Mouse (Mus musculus) hindbrain, embryonic 14.5 days (tissue): Measurements from ENCODE around the gene Mplkip. TPM values are rescaled to one million over a fixed set of nuclear protein-coding genes. Genes with fewer than 3 reads are reported as not detected.

ENCODE experiments used
- ATAC-seq: fragments of 200-750 bp; cut with Nextera tagmentation; 2 replicates; pipeline ENCODE4 v1.8.0; 2017; ENCODE audit warnings: moderate number of reproducible peaks, mild to moderate bottlenecking, moderate TSS enrichment, moderate library complexity; ENCODE audit not compliant: low FRiP score
- DNase-seq: peaks from one replicate; pipeline ENCODE4 v3.0.0-alpha.2; 2015; ENCODE audit warnings: low spot score
- H3K27ac ChIP-seq: fragments of 300-500 bp; sonication (generic); 2 replicates; pipeline ENCODE4 v1.5.1; 2014; ENCODE audit warnings: mild to moderate bottlenecking, moderate library complexity
- H3K27me3 ChIP-seq: fragments of 300-500 bp; sonication (generic); 2 replicates; pipeline ENCODE4 v1.6.1; 2014; ENCODE audit warnings: mild to moderate bottlenecking, low read length, mixed read lengths; ENCODE audit not compliant: control insufficient read depth, insufficient read depth
- H3K36me3 ChIP-seq: fragments of 300-500 bp; sonication (generic); replicated peaks from 2 replicates; pipeline ENCODE4 v1.6.1; 2014; ENCODE audit not compliant: control insufficient read depth, insufficient read depth
- H3K4me1 ChIP-seq: fragments of 300-500 bp; sonication (generic); replicated peaks from 2 replicates; pipeline ENCODE4 v1.6.1; 2014; ENCODE audit warnings: antibody characterized with exemption, low read length, mixed read lengths; ENCODE audit not compliant: control insufficient read depth, insufficient read depth
- H3K4me2 ChIP-seq: fragments of 300-500 bp; sonication (generic); replicated peaks from 2 replicates; pipeline ENCODE4 v1.6.1; 2014; ENCODE audit warnings: mild to moderate bottlenecking, moderate library complexity
- H3K4me3 ChIP-seq: fragments of 300-500 bp; sonication (generic); replicated peaks from 2 replicates; pipeline ENCODE4 v1.5.1; 2014; ENCODE audit warnings: mild to moderate bottlenecking, low read length
- H3K9ac ChIP-seq: fragments of 300-500 bp; sonication (generic); 2 replicates; pipeline ENCODE4 v1.6.1; 2014
- H3K9me3 ChIP-seq: fragments of 300-500 bp; sonication (generic); 2 replicates; pipeline ENCODE4 v1.6.1; 2016; ENCODE audit warnings: low read length; ENCODE audit not compliant: control insufficient read depth
- WGBS: fragments of 180-500 bp; shearing (Covaris S2); extraction: QIAGEN DNeasy Blood & Tissue Kit; methylation state at CpG from one replicate; pipeline ENCODE4 v1.1.7; 2014; 5-methylcytosine and 5-hydroxymethylcytosine counted together
- polyA plus RNA-seq: library from polyadenylated mRNA; unstranded; fragments of >200 nt; fragmentation: Nextera tagmentation; extraction: Ambion mirVana; gene quantifications from 2 replicates; pipeline ENCODE4 v1.2.1, GENCODE M21; 2014

Mplkip gene
- 49.0 and 51.8 TPM in 2 replicates for polyA plus RNA-seq

- peak; percentile 99 for ATAC-seq
- Histone ChIP-seq H3K27ac (peak within 1 kb of the TSS; percentile 88), H3K9ac (peak within 1 kb of the TSS; percentile 87)
Observed at GRCm38 (mm10) chr13:17694911-17695699, at the start of gene Mplkip, which contains the start of gene Sugct. Gene Mplkip (plus strand): TSS chr13:17695192. Gene Sugct (minus strand): TSS chr13:17695553.

GRCm38 (mm10) chr13:17667380-17667779 lies 27.6 kb upstream of the Mplkip start:
- H3K4me3 ChIP-seq, result no peak overlapping the region
- H3K4me1 ChIP-seq, result no peaks in the 10 kb centered on the region
- no peaks in the 10 kb centered on the region for H3K9me3 ChIP-seq
- H3K27ac ChIP-seq, result no peak overlapping the region
- no peaks in the 10 kb centered on the region for H3K36me3 ChIP-seq
- no peak for ATAC-seq
- no peak overlapping the region for H3K9ac ChIP-seq
- H3K27me3 ChIP-seq, result no peaks in the 10 kb centered on the region
- DNase-seq, result no peak
- no peak overlapping the region for H3K4me2 ChIP-seq
- 92% methylated on average over 1 of the region's 1 CpGs for WGBS

More at GRCm38 (mm10) chr13:17694911-17695699, at the start of gene Mplkip, which contains the start of gene Sugct:
- Histone ChIP-seq H3K4me1 (peaks cover 5% of the 10 kb centered on the region; the same call in 1 of the 2 replicates), H3K27me3 (no peaks in the 10 kb centered on the region), H3K4me3 (peak within 1 kb of the TSS; percentile 72), H3K4me2 (peak within 1 kb of the TSS; percentile 67), H3K36me3 (no peaks in the 10 kb centered on the region), H3K9me3 (no peaks in the 10 kb centered on the region)
- 1% methylated on average over 66 of the region's 66 CpGs for WGBS
- DNase-seq, result peak; percentile 99

GRCm38 (mm10) chr13:17671122-17671521 lies 23.9 kb upstream of the Mplkip start:
- DNase-seq, result no peak
- H3K27ac ChIP-seq, result no peak overlapping the region

GRCm38 (mm10) chr13:17689461-17689860 lies 5.5 kb upstream of the Mplkip start:
- no peak overlapping the region for H3K4me3 ChIP-seq
- no peak for DNase-seq
- H3K9me3 ChIP-seq, result no peaks in the 10 kb centered on the region
- no peaks in the 10 kb centered on the region for H3K36me3 ChIP-seq
- no peaks in the 10 kb centered on the region for H3K27me3 ChIP-seq
- H3K9ac ChIP-seq, result no peak overlapping the region
- no peak overlapping the region for H3K4me2 ChIP-seq
- no peak for ATAC-seq
- no peaks in the 10 kb centered on the region for H3K4me1 ChIP-seq
- H3K27ac ChIP-seq, result no peak overlapping the region

More at GRCm38 (mm10) chr13:17671122-17671521, 23.9 kb upstream of the Mplkip start:
- no peak overlapping the region for H3K9ac ChIP-seq
- no peak overlapping the region for H3K4me2 ChIP-seq
- no peaks in the 10 kb centered on the region for H3K27me3 ChIP-seq
- H3K4me3 ChIP-seq, result no peak overlapping the region
- ATAC-seq, result no peak
- no peaks in the 10 kb centered on the region for H3K9me3 ChIP-seq
- no peaks in the 10 kb centered on the region for H3K4me1 ChIP-seq
- WGBS, result 76% methylated on average over 1 of the region's 1 CpGs
- no peaks in the 10 kb centered on the region for H3K36me3 ChIP-seq

- no peak overlapping the region for H3K27ac ChIP-seq
- H3K4me3 ChIP-seq, result no peak overlapping the region
- no peak overlapping the region for H3K9ac ChIP-seq
- H3K9me3 ChIP-seq, result no peaks in the 10 kb centered on the region
- no peak for ATAC-seq
- no peaks in the 10 kb centered on the region for H3K4me1 ChIP-seq
- no peaks in the 10 kb centered on the region for H3K27me3 ChIP-seq
- no peaks in the 10 kb centered on the region for H3K36me3 ChIP-seq
- DNase-seq, result no peak
- H3K4me2 ChIP-seq, result no peak overlapping the region
Observed at GRCm38 (mm10) chr13:17690686-17691085, 4.3 kb upstream of the Mplkip start.

- no peak for ATAC-seq
- DNase-seq, result no peak
- Histone ChIP-seq H3K4me3 (no peak overlapping the region), H3K4me2 (no peak overlapping the region), H3K36me3 (no peaks in the 10 kb centered on the region), H3K9ac (no peak overlapping the region), H3K9me3 (no peaks in the 10 kb centered on the region), H3K27ac (no peak overlapping the region), H3K27me3 (no peaks in the 10 kb centered on the region), H3K4me1 (peaks cover 5% of the 10 kb centered on the region; the same call in 1 of the 2 replicates)
- 79% methylated on average over 1 of the region's 1 CpGs for WGBS
Observed at GRCm38 (mm10) chr13:17691436-17691835, 3.6 kb upstream of the Mplkip start.

- ATAC-seq (no peak), DNase-seq (no peak)
- Histone ChIP-seq H3K27ac (no peak overlapping the region), H3K9ac (no peak overlapping the region), H3K27me3 (no peaks in the 10 kb centered on the region), H3K36me3 (no peaks in the 10 kb centered on the region), H3K9me3 (no peaks in the 10 kb centered on the region), H3K4me2 (peak overlapping the region; percentile 67), H3K4me1 (peaks cover 5% of the 10 kb centered on the region; the same call in 1 of the 2 replicates), H3K4me3 (peak overlapping the region; percentile 72)
- WGBS, result 74% methylated on average over 5 of the region's 5 CpGs
Observed at GRCm38 (mm10) chr13:17693816-17694215, 1.2 kb upstream of the Mplkip start.

- peaks cover 5% of the 10 kb centered on the region; the same call in 1 of the 2 replicates for H3K4me1 ChIP-seq
- H3K27ac ChIP-seq, result peak overlapping the region; percentile 88
- no peaks in the 10 kb centered on the region for H3K36me3 ChIP-seq
- H3K9ac ChIP-seq, result peak overlapping the region; percentile 73
- ATAC-seq (peak; percentile 80), DNase-seq (peak; percentile 40)
- no peaks in the 10 kb centered on the region for H3K9me3 ChIP-seq
- peak overlapping the region; percentile 72 for H3K4me3 ChIP-seq
- H3K4me2 ChIP-seq, result peak overlapping the region; percentile 67
- no peaks in the 10 kb centered on the region for H3K27me3 ChIP-seq
- 2% methylated on average over 23 of the region's 25 CpGs for WGBS
Observed at GRCm38 (mm10) chr13:17694414-17694813, 578 bp upstream of the Mplkip start.

GRCm38 (mm10) chr13:17695898-17696580 lies 1.0 kb downstream of the Mplkip start:
- ATAC-seq, result no peak
- Histone ChIP-seq H3K27ac (peak overlapping the region; percentile 88), H3K27me3 (no peaks in the 10 kb centered on the region), H3K4me3 (peak overlapping the region; percentile 72), H3K9ac (peak overlapping the region; percentile 87), H3K4me2 (peak overlapping the region; percentile 61), H3K9me3 (no peaks in the 10 kb centered on the region), H3K4me1 (peaks cover 5% of the 10 kb centered on the region; the same call in 1 of the 2 replicates), H3K36me3 (no peaks in the 10 kb centered on the region)
- 17% methylated on average over 7 of the region's 7 CpGs for WGBS
- no peak for DNase-seq
